Mouse (Mus musculus) forelimb bud, embryonic 11.5 days (tissue): ENCODE results near the gene Hoxb5.
A peak's percentile ranks its signal among the peaks of the same experiment; 100 is the strongest.

Source experiments
- DNase-seq: peaks from one replicate; pipeline ENCODE4 v3.0.0-alpha.2; 2012; ENCODE audit warnings: low read depth, low spot score

Gene Hoxb5

DNA sequence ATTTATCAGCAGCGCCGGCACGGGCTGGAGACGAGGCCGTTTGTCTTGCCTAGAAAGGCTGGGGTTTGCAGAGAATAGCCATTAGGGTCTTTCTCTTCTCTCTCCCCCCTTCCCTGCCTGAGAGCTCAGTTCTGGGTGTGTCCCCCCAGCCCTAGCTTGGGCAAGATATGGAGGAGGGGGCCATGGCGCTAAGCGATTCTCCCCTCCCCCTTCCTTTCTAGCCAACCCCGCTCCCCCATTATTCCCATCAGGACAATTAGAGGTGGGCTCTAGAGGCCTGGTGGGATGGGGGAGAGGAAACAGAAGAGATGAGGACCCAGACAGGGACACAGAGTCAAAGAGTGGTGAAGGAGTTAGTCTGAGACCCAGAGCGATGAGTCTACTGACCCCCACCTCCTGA is 15.7 kb upstream of the Hoxb5 start:
- DNase-seq = no peak

DNA sequence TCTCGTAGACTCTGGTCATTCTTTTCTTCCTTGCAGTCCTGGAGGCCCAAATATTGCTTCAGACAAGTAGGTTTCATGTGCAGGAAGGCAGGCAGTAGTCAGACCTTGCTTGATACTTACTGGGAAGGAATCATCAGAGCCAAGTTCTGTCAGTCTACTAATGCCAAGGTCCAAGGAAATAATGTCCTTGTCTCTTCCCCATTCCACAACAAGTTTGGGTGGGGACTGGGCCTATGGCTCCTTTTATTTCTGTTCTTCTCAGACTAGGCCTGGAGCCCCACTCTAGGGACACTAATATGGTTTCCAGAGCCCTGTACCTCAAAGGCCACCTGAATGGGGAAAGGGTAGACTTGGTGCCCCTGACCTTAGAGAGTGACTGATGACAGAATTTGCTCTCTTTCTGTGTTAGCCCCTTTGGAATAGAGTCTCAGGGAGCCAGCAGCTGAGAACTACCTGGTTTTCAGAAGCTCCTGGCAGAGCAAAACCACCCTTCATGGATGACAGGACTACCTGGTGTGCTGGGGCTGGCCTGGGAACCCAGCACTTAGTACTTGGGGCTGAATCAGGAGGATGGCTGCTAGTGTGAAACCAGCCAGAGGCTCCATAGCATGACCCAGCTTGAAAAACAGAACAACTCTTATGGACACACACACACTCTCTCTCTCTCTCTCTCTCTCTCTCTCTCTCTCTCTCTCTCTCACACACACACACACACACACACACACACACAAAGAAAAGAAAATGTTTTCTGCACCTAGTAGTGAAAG is 14.5 kb upstream of the Hoxb5 start:
- DNase-seq = no peak

DNA sequence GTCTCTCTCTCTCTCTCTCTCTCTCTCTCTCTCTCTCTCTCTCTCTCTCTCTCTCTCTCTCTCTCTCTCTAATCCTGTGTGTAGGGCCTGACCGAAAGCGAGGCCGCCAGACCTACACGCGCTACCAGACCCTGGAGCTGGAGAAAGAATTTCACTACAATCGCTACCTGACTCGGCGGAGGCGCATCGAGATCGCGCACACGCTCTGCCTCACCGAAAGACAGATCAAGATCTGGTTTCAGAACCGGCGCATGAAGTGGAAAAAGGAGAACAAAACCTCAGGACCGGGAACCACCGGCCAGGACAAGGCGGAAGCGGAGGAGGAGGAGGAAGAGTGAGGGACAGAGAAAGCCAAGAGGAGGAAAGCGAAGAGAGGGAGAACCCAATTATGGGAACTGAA is 13.8 kb upstream of the Hoxb5 start:
- DNase-seq = no peak

DNA sequence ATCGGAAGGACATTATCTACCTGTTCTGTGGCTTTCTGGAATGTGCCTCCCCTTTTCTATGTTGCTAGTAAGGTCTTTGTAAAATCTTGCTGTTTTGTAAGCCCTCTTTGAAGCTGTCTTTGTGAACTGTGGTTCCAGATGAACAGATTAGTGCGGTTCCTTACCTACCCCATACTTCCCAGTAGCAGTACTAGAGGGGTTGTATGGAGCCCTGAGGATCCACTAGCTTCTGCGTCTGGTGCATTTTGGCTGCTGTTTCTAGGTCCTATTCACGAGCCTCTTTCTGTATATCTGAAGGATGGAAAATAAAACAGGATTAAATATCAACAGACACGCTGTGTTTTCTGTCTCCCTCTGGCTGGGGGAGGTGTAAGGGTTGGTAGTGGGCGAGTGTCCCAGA is 13.3 kb upstream of the Hoxb5 start:
- DNase-seq = no peak

DNA sequence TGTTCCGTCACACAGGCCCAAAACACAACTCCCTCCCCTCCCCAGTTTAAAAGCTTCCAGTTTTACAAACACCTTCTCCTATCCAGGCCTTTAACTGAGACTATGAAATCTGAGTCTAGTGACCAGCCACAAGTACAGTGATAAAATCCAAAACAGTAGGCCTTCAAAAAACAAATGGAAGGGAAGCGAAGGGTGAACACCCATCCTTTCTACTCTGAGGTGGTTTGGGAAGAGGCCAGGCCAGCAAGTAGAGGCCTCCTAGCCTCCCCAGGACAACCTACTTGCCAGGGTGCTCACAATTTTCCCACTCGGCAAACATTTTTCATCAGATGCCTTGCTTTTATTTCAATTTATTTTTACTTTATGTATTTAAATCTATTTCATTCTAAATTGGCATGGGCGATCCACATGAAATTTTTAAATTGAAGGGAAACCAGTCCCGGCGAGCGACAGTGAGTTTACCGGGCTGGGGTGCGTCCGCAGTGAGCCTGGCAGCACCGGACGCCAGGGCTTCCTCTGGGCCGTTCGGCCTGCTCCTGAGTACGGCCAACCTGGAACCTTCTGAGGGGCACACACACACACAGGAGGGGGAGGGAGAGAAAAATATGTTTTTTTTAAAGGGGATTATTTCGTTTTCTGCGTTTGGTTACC is 12.3 kb upstream of the Hoxb5 start:
- DNase-seq = no peak

DNA sequence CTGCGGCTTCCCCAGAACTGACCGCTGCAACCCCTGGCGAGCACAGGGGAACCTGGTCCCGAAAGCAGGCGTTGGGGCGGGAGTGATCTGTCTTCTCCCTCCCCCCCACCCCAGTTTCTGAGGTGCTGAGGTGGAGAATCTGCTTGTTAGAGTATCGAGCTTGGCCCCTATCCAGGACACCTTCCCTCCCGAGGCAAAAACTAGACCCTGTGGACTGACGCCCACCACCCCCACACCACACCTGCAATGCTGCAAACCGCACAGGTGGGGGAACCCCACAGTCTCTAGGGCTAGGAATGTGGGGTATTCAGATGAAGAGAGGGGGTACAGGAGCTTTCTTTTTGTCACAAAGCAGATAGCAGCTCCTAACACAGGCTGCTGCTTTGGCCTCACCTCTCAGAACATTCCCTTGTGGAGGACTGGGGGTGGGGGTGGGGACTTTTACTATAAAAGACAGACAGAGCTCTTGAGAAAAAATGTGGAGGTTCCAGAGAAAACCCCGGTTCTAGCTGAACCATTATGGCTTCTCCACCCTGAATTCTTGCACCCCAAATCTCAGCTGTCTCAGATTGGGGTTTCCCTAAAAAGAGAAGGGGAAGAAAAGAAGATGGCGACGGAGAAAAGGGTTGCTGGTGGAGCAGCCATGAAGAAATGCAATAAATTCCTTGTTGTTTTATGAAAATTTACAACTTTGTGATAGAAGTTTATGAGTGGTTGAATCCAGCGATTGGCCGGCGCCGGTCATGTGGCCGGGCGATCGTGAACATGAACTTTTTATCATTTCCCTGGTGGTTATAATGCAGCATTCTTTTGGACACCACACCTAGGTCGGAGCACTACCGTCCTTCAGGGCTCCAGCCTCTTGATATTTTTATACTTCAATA is 11.2 kb upstream of the Hoxb5 start, which contains the start of gene Hoxb6:
Hoxb6 (plus strand) TSS at position 796 of the 884 bp plus-strand sequence.
- DNase-seq = no peak

DNA sequence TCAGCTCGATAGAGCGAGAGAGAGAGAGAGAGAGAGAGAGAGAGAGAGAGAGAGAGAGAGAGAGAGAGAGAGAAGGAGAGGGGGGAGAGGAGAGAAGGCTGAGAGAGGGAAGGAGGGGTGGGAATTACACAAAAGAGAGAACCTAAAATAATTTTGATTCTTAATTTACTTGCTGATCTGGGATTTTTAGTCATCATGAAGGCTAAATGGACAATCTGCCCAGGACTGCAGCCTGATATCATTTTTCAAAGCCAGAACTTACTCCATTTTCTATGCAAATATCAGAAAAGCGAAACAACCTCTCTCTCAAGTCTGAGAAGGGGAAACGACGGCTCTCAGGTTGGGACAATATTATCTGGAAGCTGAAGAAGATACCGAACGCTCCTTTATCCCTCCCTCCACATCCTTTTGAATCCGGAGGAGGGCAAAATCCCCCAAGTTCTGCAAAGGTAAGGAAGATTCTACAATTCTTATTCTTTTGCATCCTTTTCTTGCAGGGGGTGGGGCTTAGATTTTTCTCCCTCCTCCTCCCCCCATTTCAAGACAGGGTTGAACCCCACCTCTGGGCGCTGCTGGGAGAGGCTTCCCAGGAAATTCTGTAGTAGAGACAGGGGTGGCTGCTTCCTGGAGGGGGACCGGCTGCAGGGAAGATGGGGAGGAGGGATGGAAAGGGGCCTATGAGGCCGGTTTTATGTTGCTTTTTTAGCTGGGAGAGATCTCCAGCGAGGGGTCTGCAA is 10.4 kb upstream of the Hoxb5 start:
- no peak for DNase-seq

DNA sequence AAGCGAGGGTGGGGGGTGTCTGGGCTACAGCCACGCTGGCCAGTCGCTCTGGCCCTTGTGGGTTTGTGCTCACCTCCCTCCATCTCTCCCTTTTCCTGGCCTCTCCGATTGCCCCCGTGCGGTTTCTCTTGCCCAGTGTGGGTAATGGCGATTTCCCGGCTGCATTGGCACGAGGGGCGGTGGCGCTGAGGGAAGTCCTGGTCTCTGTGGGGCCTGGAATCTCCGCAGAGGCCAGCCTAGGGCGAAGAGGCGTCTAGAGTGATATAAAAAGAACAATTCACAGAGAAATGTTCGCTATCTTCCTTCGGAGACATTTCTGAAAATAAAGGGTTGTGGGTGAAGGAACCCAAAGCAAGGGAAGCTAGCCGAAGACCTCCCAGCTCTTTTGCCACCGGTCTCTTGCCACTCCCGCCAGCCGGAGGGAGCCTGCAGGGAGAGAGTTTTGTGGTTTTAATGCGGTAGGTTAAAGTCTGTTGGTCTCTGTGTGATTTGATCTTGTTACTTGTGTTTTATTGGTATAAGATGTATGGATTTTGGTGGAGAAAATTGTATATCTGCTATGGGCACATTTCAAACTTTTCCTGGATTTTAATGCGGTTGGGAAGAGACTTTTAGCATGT is 9.7 kb upstream of the Hoxb5 start:
- no peak for DNase-seq

DNA sequence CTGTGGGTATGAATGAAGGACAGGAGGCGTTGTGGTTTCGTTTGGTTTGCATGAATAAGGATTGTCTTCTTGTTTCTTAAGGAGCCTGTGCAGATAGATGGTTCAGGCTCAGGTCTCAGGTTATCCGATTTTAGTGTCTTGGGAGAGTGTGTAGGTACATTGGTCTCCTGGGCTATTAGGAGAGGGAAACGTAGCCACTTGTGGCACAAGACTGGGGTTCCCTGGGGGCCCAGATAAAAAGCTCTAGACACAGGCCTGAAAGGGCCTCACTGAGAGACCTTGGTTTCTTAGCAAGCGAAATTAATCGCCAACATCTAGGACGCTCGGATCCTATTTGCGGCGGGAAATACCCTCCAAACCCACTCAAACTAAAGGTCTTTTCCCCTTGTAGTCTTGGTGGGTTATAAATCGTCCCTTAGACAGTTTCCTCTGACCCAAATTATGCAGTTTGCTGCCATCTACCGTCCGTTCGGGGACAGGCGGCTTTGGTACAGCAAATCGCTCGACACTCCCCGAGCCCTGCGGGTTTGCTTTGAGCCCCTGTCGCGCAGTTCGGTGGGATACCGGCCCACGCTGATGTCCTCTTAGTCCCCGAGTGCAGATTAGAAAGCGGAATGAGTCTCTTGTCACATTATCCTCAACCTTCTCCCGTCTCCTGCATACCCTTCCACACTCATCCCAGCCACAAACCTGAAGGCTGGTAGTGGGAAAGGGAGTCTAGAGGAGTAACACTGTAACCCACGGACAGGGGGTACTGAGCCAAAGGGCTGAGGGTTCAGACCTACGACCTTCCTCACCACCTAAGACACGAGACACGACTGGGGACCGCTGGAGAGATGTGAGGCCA is 8.7 kb upstream of the Hoxb5 start:
- peak; percentile 87 for DNase-seq

DNA sequence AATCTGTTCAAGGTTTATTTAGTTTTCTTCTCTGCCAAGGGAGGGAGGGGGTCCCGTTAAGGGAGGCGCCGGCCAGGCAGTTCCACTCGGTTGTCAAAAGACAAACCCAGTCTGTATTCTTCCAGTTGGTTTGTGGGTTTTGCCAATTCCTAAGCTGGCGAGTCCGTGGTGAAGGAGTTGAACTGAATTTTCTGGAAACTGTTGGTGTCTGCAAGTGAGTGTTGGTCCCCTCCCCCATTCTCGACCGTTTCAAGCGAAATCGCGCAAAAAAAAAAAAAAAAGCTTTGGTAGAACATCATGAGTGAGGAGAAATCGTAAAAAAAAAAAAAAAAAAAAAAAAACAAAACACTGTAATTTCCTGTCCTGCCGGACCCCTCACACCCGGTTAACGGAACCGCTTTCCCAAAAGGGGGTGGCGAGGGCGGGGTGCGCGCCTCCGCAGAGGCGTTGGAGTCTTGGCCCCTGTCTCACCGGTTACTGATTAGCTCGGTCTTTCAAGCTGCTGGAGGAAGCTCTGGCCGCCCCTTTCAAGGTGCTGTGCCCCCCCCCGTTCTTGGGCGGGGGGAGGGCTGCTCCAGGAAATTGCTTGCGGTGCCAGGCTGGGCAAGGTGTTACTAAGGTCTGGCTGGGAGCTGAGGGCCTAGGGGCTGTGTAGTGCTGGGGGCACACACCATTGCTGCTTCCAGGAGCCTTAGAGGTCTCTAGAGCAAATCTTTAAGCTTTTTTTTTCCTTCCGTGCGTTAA is 7.9 kb upstream of the Hoxb5 start:
- DNase-seq = no peak

DNA sequence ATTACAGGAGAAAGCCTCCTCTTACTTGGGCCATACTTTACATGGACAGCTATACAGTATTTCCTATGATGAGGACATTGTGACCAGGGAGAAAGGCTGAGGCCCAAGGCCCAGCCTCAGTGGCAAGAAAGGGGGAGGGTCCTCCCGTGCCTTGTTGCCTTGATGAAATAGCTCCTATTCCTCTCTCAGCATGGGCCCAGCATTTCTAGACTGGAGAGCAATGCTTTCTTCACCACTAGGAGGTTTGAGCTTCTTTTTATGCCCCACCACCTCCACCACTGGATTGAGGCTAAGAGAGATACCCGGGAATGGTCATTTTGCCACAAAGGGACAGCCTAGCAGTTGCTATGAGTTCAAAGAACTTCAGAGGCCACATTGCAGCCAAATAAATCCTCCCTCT is 6.1 kb upstream of the Hoxb5 start:
- no peak for DNase-seq

DNA sequence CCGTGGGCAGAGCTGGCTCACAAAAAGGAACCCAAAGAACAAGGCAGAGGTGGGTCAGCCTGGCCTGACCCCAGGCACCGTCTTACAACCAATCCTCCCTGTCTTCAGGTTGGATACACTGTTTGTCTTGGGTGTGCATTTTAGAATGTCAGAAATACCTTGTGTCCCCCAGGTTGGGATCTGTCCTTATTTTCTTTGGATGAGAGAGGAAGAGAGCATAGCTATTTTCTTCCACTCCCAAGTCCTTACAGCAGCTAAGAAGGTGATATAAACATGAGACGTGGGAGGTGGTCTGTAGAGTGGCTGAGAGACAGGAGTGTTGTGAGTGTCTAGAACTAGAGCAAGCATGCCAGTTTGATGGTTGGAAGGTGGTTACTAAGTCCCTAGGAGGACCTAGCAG is 5.7 kb upstream of the Hoxb5 start:
- no peak for DNase-seq

DNA sequence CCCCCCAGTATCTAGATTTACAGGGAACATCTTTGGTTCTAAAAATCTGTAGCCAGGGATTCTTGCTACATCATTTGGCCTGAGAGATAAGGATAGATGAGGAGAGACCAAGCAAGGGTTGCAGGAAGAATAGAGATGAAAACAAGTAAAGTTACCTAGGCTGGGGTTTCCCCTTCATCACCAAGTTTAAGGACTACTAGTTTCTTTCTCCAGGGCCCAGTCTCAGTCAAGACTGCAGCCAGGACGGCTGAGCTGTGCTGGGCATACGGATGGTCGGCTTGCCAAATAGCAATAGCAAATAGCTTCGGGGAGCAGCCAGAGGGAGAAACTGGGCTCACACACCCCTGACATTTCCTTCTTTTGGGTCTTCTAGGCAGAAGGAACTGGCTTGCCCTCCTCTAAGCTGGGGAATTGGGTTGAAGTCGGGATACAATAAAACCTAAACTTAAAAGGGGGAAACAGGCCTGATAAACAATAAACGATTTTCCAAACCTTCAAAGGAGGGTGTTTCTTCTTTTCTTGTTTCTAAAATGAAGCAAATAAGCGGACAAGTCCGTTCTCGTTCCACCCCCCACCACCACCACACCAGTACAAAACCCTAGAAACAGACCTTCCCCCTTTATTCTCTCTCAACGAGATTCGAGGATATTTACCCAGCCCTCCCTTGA is 5.0 kb upstream of the Hoxb5 start:
- DNase-seq = no peak

DNA sequence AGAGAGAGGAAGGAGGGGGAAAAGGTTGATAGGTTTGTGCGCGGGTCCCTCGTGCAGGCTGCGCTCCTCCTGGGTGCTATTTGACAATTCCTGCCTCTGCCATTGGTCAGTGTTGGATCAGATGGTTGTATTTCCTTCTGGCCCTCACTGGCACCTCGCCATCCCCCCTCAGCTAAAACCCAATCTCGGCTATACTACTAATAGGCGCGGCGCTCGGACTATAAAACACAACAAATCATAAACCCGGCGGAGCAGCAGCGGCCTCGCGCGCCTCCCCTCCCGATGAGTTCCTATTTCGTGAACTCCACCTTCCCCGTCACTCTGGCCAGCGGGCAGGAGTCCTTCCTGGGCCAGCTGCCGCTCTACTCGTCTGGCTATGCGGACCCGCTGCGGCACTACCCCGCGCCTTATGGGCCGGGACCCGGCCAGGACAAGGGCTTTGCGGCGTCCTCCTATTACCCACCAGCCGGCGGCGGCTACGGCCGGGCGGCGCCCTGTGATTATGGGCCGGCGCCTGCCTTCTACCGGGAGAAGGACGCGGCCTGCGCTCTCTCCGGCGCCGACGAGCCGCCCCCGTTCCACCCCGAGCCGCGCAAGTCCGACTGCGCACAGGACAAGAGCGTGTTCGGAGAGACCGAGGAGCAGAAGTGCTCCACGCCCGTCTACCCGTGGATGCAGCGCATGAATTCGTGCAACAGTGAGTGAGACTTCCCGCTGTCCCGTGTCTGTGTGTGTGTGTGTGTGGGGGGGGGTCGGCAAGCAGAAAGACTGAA is 4.1 kb upstream of the Hoxb5 start:
- DNase-seq = no peak

DNA sequence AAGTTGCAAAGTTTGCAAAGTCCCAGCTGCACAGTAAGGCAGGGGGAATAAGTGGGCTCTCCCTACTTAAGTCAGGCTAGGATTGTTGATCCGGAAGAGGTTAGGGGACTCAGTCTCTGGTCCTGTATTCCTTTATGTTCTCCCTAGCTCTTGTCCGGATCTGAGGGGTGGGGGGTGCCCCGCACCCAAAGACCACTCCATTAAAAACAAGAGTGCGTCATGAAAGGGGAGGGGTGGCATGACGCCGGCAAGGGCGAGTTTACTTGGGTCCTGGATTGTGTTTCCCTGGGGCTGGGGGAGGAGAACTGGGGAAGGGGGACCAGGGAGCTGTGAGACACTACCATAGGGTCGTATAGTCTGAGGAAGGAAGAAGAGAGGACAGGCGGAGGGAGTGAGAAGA is 3.4 kb upstream of the Hoxb5 start:
- DNase-seq = no peak

DNA sequence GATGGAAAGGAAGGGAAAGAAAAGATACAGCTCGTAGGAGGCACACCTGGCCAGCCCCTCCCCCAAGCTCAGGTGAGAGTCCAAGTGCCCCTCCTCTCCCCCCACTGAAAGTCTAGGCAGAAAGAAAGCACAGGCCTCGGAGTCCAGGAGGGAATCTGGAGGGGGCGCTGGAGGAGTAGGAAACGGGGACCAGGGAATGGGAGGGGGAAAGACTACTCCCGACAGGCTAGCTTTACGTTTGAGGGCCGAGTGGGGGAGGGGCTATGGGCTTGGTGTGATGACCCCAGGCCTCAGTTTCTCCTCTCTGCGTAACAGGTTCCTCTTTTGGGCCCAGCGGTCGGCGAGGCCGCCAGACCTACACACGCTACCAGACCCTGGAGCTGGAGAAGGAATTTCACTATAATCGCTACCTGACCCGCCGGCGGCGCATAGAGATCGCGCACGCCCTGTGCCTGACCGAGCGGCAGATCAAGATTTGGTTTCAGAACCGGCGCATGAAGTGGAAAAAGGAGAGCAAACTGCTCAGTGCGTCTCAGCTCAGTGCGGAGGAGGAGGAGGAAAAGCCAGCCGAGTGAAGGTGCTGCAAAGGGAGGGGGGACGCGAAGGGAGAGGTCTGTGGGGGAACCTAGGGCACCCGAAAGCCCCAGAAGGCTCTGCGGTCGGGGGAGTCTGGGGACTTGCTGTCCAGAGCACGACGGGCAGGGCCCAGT is 2.6 kb upstream of the Hoxb5 start:
- DNase-seq = no peak

DNA sequence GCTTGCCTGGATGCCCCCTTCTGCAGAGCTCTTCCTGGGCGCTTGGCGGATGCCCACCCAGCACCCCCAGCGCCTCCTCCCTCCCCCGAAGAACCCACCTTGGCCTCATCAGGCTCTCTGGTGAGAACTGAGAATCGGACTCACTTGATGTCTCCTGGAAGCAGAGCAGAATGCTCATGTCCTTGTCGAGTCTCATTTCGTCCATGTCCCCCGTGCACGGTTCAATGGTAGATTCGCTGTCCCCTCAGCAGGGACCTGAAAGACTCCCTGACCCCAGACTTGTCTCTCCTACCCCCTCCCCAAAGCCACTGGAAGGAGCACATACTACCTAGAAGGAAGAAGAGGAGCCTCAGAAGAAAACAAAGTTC is 2.1 kb upstream of the Hoxb5 start:
- no peak for DNase-seq

DNA sequence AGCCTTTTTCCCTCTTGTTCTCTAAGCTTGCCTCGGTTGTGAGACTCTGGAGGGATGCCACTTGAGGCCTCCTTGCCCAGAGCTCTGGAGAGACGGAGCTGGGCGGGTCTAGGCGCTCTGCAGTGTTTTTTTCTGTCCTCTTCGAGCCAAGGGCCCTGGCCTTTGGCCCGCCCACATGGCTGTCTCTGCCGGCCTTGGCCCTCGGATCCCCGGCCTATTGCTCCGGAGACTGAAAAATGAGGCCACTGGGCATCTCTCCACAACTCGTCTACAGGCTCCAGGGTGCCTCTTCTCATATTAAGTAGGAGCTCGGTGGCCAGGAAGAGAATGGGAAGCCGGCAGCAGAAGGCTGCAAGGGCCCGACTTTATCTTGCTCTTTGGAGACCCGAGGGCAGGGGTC is 1.3 kb upstream of the Hoxb5 start:
- no peak for DNase-seq
